Mouse (Mus musculus): Measurements from ENCODE around the gene Ssh2. TPM values are rescaled to one million over a fixed set of nuclear protein-coding genes. Genes with fewer than 3 reads are reported as not detected.

Gene Ssh2
- polyA plus RNA-seq, 1 experiment from 2014 or later, result 17.5 TPM

GRCm38 (mm10) chr11:77349698-77350097 is 133.6 kb downstream of the Ssh2 start:
- H3K9ac ChIP-seq, result peak overlapping the region; percentile 96
- H3K27ac ChIP-seq (replicated peaks), result peak overlapping the region; percentile 90
- 33% methylated on average over 2 of the region's 2 CpGs for WGBS

GRCm38 (mm10) chr11:77355055-77355454 is 139.0 kb downstream of the Ssh2 start:
- Histone ChIP-seq H3K4me1 (peaks cover 29% of the 10 kb centered on the region), H3K27me3 (replicated peaks) (no peaks in the 10 kb centered on the region), H3K4me3 (no peak overlapping the region), H3K9ac (no peak overlapping the region), H3K4me2 (no peak overlapping the region), H3K36me3 (0 out of 2 replicates have a peak, but pooled peaks cover 3% of the 10 kb centered on the region), H3K27ac (replicated peaks) (no peak overlapping the region), H3K9me3 (no peaks in the 10 kb centered on the region)
- 86% methylated on average over 3 of the region's 3 CpGs for WGBS
- no peak for ATAC-seq (ENCODE audit: extremely low read depth, insufficient number of reproducible peaks, low FRiP score, low TSS enrichment)

More at GRCm38 (mm10) chr11:77349698-77350097, 133.6 kb downstream of the Ssh2 start:
- Histone ChIP-seq H3K9me3 (no peaks in the 10 kb centered on the region), H3K4me3 (peak overlapping the region; percentile 77), H3K27me3 (replicated peaks) (no peaks in the 10 kb centered on the region), H3K4me2 (peak overlapping the region; percentile 79), H3K36me3 (no peaks in the 10 kb centered on the region), H3K4me1 (peaks cover 32% of the 10 kb centered on the region)
- ATAC-seq (ENCODE audit: extremely low read depth, insufficient number of reproducible peaks, low FRiP score, low TSS enrichment), result no peak

- Histone ChIP-seq H3K27ac (replicated peaks) (no peak overlapping the region), H3K9ac (no peak overlapping the region), H3K27me3 (replicated peaks) (no peaks in the 10 kb centered on the region), H3K4me3 (no peak overlapping the region), H3K9me3 (no peaks in the 10 kb centered on the region), H3K4me2 (no peak overlapping the region), H3K4me1 (peaks cover 31% of the 10 kb centered on the region), H3K36me3 (0 out of 2 replicates have a peak, but pooled peaks cover 8% of the 10 kb centered on the region)
- ATAC-seq (ENCODE audit: extremely low read depth, insufficient number of reproducible peaks, low FRiP score, low TSS enrichment), result no peak
- WGBS, result 95% methylated on average over 1 of the region's 1 CpGs
These were observed 141.8 kb downstream of the Ssh2 start for GRCm38 (mm10) chr11:77357839-77358238.

- H3K4me3 ChIP-seq, result no peak overlapping the region
- WGBS, result 46% methylated on average over 2 of the region's 2 CpGs
- no peaks in the 10 kb centered on the region for H3K27me3 ChIP-seq (replicated peaks)
- 0 out of 2 replicates have a peak, but pooled peaks cover 8% of the 10 kb centered on the region for H3K36me3 ChIP-seq
- H3K9me3 ChIP-seq, result no peaks in the 10 kb centered on the region
- H3K9ac ChIP-seq, result peak overlapping the region; percentile 56
- no peak overlapping the region for H3K4me2 ChIP-seq
- peaks cover 74% of the 10 kb centered on the region for H3K4me1 ChIP-seq
- peak overlapping the region; percentile 61 for H3K27ac ChIP-seq (replicated peaks)
- no peak for ATAC-seq (ENCODE audit: extremely low read depth, insufficient number of reproducible peaks, low FRiP score, low TSS enrichment)
These were observed 147.4 kb downstream of the Ssh2 start for GRCm38 (mm10) chr11:77363476-77363875.

DNA sequence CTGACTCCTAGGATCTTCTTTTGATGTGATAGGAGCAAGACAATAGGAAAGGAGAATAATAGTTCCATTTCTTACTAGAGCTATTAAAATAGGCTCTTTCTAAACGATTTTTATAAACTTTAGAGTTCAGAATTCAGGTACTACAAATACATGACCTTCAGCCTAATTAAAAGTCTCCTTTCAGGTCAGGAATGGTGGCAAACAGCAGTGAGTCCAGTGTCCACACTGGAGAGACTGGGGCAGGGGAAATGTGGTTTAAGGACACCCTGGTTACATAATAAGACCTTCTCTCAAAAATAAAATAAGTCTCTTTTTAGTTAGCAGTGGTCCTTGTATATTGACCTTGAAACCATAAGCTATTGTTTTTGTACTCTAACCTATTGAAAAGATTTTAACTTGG is 148.3 kb downstream of the Ssh2 start:
- Histone ChIP-seq H3K4me2 (no peak overlapping the region), H3K4me3 (no peak overlapping the region), H3K27me3 (replicated peaks) (no peaks in the 10 kb centered on the region), H3K4me1 (peaks cover 82% of the 10 kb centered on the region), H3K36me3 (0 out of 2 replicates have a peak, but pooled peaks cover 8% of the 10 kb centered on the region), H3K27ac (replicated peaks) (peak overlapping the region; percentile 93), H3K9me3 (no peaks in the 10 kb centered on the region), H3K9ac (no peak overlapping the region)
- no peak for ATAC-seq (ENCODE audit: extremely low read depth, insufficient number of reproducible peaks, low FRiP score, low TSS enrichment)
- 49% methylated on average over 1 of the region's 1 CpGs for WGBS

GRCm38 (mm10) chr11:77365706-77366386 is 149.8 kb downstream of the Ssh2 start:
- Histone ChIP-seq H3K27me3 (replicated peaks) (no peaks in the 10 kb centered on the region), H3K36me3 (no peaks in the 10 kb centered on the region), H3K4me2 (peak overlapping the region; percentile 49), H3K9me3 (no peaks in the 10 kb centered on the region), H3K9ac (0 out of 2 replicates have a peak overlapping the region, but pooled peaks have one; percentile 33), H3K4me3 (no peak overlapping the region), H3K27ac (replicated peaks) (peak overlapping the region; percentile 93), H3K4me1 (peaks cover 83% of the 10 kb centered on the region)
- WGBS, result 43% methylated on average over 6 of the region's 6 CpGs
- no peak; the same call in 1 of the 2 replicates for ATAC-seq (ENCODE audit: extremely low read depth, insufficient number of reproducible peaks, low FRiP score, low TSS enrichment)

GRCm38 (mm10) chr11:77367541-77368270 is 151.6 kb downstream of the Ssh2 start:
- WGBS, result 75% methylated on average over 9 of the region's 9 CpGs
- Histone ChIP-seq H3K27me3 (replicated peaks) (no peaks in the 10 kb centered on the region), H3K4me2 (no peak overlapping the region), H3K9ac (no peak overlapping the region), H3K4me3 (no peak overlapping the region), H3K9me3 (no peaks in the 10 kb centered on the region), H3K36me3 (no peaks in the 10 kb centered on the region), H3K27ac (replicated peaks) (peak overlapping the region; percentile 41; the same call in 1 of the 2 replicates), H3K4me1 (peaks cover 89% of the 10 kb centered on the region)
- no peak for ATAC-seq (ENCODE audit: extremely low read depth, insufficient number of reproducible peaks, low FRiP score, low TSS enrichment)

GRCm38 (mm10) chr11:77369188-77369840 is 153.2 kb downstream of the Ssh2 start:
- no peaks in the 10 kb centered on the region for H3K36me3 ChIP-seq
- H3K27ac ChIP-seq (replicated peaks), result peak overlapping the region; percentile 68
- H3K4me2 ChIP-seq, result no peak overlapping the region
- H3K4me3 ChIP-seq, result no peak overlapping the region
- no peak overlapping the region for H3K9ac ChIP-seq
- H3K9me3 ChIP-seq, result no peaks in the 10 kb centered on the region
- 52% methylated on average over 2 of the region's 2 CpGs for WGBS
- no peaks in the 10 kb centered on the region for H3K27me3 ChIP-seq (replicated peaks)
- peaks cover 87% of the 10 kb centered on the region for H3K4me1 ChIP-seq
- no peak for ATAC-seq (ENCODE audit: extremely low read depth, insufficient number of reproducible peaks, low FRiP score, low TSS enrichment)

- no peak for ATAC-seq (ENCODE audit: extremely low read depth, insufficient number of reproducible peaks, low FRiP score, low TSS enrichment)
- Histone ChIP-seq H3K36me3 (no peaks in the 10 kb centered on the region), H3K27me3 (replicated peaks) (no peaks in the 10 kb centered on the region), H3K4me2 (no peak overlapping the region), H3K9me3 (no peaks in the 10 kb centered on the region), H3K4me1 (peaks cover 81% of the 10 kb centered on the region), H3K27ac (replicated peaks) (peak overlapping the region; percentile 68), H3K9ac (no peak overlapping the region), H3K4me3 (no peak overlapping the region)
- 24% methylated on average over 2 of the region's 2 CpGs for WGBS
These were observed 153.7 kb downstream of the Ssh2 start for GRCm38 (mm10) chr11:77369841-77370191.

- peaks cover 77% of the 10 kb centered on the region for H3K4me1 ChIP-seq
- no peaks in the 10 kb centered on the region for H3K9me3 ChIP-seq
- 0 out of 2 replicates have a peak overlapping the region, but pooled peaks have one; percentile 28 for H3K27ac ChIP-seq (replicated peaks)
- no peak overlapping the region for H3K4me3 ChIP-seq
- H3K9ac ChIP-seq, result no peak overlapping the region
- ATAC-seq (ENCODE audit: extremely low read depth, insufficient number of reproducible peaks, low FRiP score, low TSS enrichment), result no peak
- H3K36me3 ChIP-seq, result no peaks in the 10 kb centered on the region
- no peaks in the 10 kb centered on the region for H3K27me3 ChIP-seq (replicated peaks)
- WGBS, result 64% methylated on average over 3 of the region's 3 CpGs
- H3K4me2 ChIP-seq, result no peak overlapping the region
These were observed 155.0 kb downstream of the Ssh2 start for GRCm38 (mm10) chr11:77371088-77371487.

DNA sequence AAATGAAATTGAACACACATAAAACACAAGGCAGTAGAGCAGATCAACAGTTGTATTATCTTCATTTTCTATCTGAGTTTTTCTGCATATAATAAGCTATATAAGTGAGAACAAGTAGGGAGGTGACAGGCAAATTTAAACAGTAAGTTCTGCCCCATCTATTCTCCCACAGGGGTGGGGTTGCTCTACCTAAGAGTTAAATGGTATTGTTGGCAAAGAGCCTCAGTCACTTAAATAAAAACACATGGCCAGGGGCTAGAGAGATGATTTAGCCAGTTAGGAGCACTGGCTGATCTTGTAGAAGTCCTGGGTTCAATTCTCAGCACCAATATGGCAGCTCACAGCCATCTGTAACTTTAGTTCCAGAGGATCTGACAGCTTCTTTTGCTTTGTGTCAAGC is 155.6 kb downstream of the Ssh2 start:
- Histone ChIP-seq H3K9ac (no peak overlapping the region), H3K27me3 (replicated peaks) (no peaks in the 10 kb centered on the region), H3K4me2 (no peak overlapping the region), H3K36me3 (no peaks in the 10 kb centered on the region), H3K4me3 (no peak overlapping the region), H3K9me3 (no peaks in the 10 kb centered on the region), H3K27ac (replicated peaks) (peak overlapping the region; percentile 73), H3K4me1 (peaks cover 80% of the 10 kb centered on the region)
- no peak for ATAC-seq (ENCODE audit: extremely low read depth, insufficient number of reproducible peaks, low FRiP score, low TSS enrichment)

All from heart, embryonic 13.5 days (tissue).